Mouse (Mus musculus): ENCODE data around the gene Gm5483. TPM values are rescaled to one million over a fixed set of nuclear protein-coding genes. Genes with fewer than 3 reads are reported as not detected.
"Not testable (repeated sequence)": the region's sequence is repeated elsewhere in the genome, so short reads cannot be mapped to it uniquely, and the experiment has no call there.

The Gm5483 gene
- polyA plus RNA-seq, 2 experiments, result 1.7 to 5.1 TPM

GRCm38 (mm10) chr16:36199226-36199625 lies 15.2 kb downstream of the Gm5483 start:
- Histone ChIP-seq H3K4me3 (replicated peaks; ENCODE audit: low read length) (no peak overlapping the region), H3K9ac (ENCODE audit: low read depth, low read length, severe bottlenecking) (no peak overlapping the region), H3K4me2 (replicated peaks; ENCODE audit: low read depth, low read length, severe bottlenecking) (no peak overlapping the region), H3K9me3 (ENCODE audit: control insufficient read depth, low read length) (no peaks in the 10 kb centered on the region), H3K27ac (replicated peaks; ENCODE audit: low read depth, low read length) (no peak overlapping the region), H3K4me1 (ENCODE audit: control insufficient read depth, insufficient read depth, low read length) (no peaks in the 10 kb centered on the region), H3K27me3 (ENCODE audit: control insufficient read depth, insufficient read depth, low read length) (no peaks in the 10 kb centered on the region), H3K36me3 (ENCODE audit: control insufficient read depth, insufficient read depth, low read length) (no peaks in the 10 kb centered on the region)
- ATAC-seq (ENCODE audit: low FRiP score, low read depth), result no peak
- DNase-seq (ENCODE audit: low spot score), result no peak
- whole genome bisulfite sequencing, result 59% methylated on average over 19 of the region's 19 CpGs
- no peak for TF ChIP-seq POLR2A (IDR thresholded peaks at IDR 0.05; ENCODE audit: borderline replicate concordance, extremely low read depth, insufficient read depth, insufficient read length)

GRCm38 (mm10) chr16:36203846-36204245 lies 19.8 kb downstream of the Gm5483 start:
- no peak for ATAC-seq (ENCODE audit: low FRiP score, low read depth)
- H3K36me3 ChIP-seq (ENCODE audit: control insufficient read depth, insufficient read depth, low read length), result no peaks in the 10 kb centered on the region
- H3K4me3 ChIP-seq (replicated peaks; ENCODE audit: low read length), result no peak overlapping the region
- H3K9me3 ChIP-seq (ENCODE audit: control insufficient read depth, low read length), result no peaks in the 10 kb centered on the region
- DNase-seq (ENCODE audit: low spot score), result no peak
- 71% methylated on average over 5 of the region's 5 CpGs for WGBS
- H3K27me3 ChIP-seq (ENCODE audit: control insufficient read depth, insufficient read depth, low read length), result no peaks in the 10 kb centered on the region
- no peak overlapping the region for H3K9ac ChIP-seq (ENCODE audit: low read depth, low read length, severe bottlenecking)
- H3K4me1 ChIP-seq (ENCODE audit: control insufficient read depth, insufficient read depth, low read length), result no peaks in the 10 kb centered on the region
- no peak overlapping the region for H3K4me2 ChIP-seq (replicated peaks; ENCODE audit: low read depth, low read length, severe bottlenecking)
- no peak for TF ChIP-seq POLR2A (IDR thresholded peaks at IDR 0.05; ENCODE audit: borderline replicate concordance, extremely low read depth, insufficient read depth, insufficient read length)
- no peak overlapping the region for H3K27ac ChIP-seq (replicated peaks; ENCODE audit: low read depth, low read length)

GRCm38 (mm10) chr16:36205684-36206083 lies 21.7 kb downstream of the Gm5483 start:
- not testable (repeated sequence) for H3K4me2 ChIP-seq (replicated peaks; ENCODE audit: low read depth, low read length, severe bottlenecking); DNase-seq (ENCODE audit: low spot score); ATAC-seq (ENCODE audit: low FRiP score, low read depth); H3K4me1 ChIP-seq (ENCODE audit: control insufficient read depth, insufficient read depth, low read length); H3K36me3 ChIP-seq (ENCODE audit: control insufficient read depth, insufficient read depth, low read length); H3K9me3 ChIP-seq (ENCODE audit: control insufficient read depth, low read length); H3K4me3 ChIP-seq (replicated peaks; ENCODE audit: low read length); H3K27me3 ChIP-seq (ENCODE audit: control insufficient read depth, insufficient read depth, low read length); H3K9ac ChIP-seq (ENCODE audit: low read depth, low read length, severe bottlenecking); H3K27ac ChIP-seq (replicated peaks; ENCODE audit: low read depth, low read length)
- WGBS, result 44% methylated on average over 2 of the region's 2 CpGs

GRCm38 (mm10) chr16:36209967-36210453 lies 26.0 kb downstream of the Gm5483 start, which contains the start of gene Gm5416:
Gene Gm5416, plus strand, starts transcription at chr16:36210403.
- Histone ChIP-seq H3K27me3 (ENCODE audit: control insufficient read depth, insufficient read depth, low read length) (no peaks in the 10 kb centered on the region), H3K4me3 (replicated peaks; ENCODE audit: low read length) (no peak within 1 kb of the TSS), H3K9me3 (ENCODE audit: control insufficient read depth, low read length) (no peaks in the 10 kb centered on the region), H3K36me3 (ENCODE audit: control insufficient read depth, insufficient read depth, low read length) (no peaks in the 10 kb centered on the region), H3K27ac (replicated peaks; ENCODE audit: low read depth, low read length) (no peak within 1 kb of the TSS), H3K9ac (ENCODE audit: low read depth, low read length, severe bottlenecking) (no peak within 1 kb of the TSS), H3K4me2 (replicated peaks; ENCODE audit: low read depth, low read length, severe bottlenecking) (no peak within 1 kb of the TSS), H3K4me1 (ENCODE audit: control insufficient read depth, insufficient read depth, low read length) (no peaks in the 10 kb centered on the region)
- no peak for ATAC-seq (ENCODE audit: low FRiP score, low read depth)
- 71% methylated on average over 2 of the region's 2 CpGs for WGBS
- no peak for TF ChIP-seq POLR2A (IDR thresholded peaks at IDR 0.05; ENCODE audit: borderline replicate concordance, extremely low read depth, insufficient read depth, insufficient read length)
- DNase-seq (ENCODE audit: low spot score), result no peak

GRCm38 (mm10) chr16:36221168-36221567 lies 37.2 kb downstream of the Gm5483 start, which contains the start of gene 2010005H15Rik:
Gene 2010005H15Rik, plus strand, starts transcription at chr16:36221468.
- WGBS, result 86% methylated on average over 7 of the region's 7 CpGs
- not testable (repeated sequence) for H3K4me3 ChIP-seq (replicated peaks; ENCODE audit: low read length)

More at GRCm38 (mm10) chr16:36221168-36221567, 37.2 kb downstream of the Gm5483 start, which contains the start of gene 2010005H15Rik:
- H3K4me2 ChIP-seq (replicated peaks; ENCODE audit: low read depth, low read length, severe bottlenecking); H3K9me3 ChIP-seq (ENCODE audit: control insufficient read depth, low read length); ATAC-seq (ENCODE audit: low FRiP score, low read depth); H3K27me3 ChIP-seq (ENCODE audit: control insufficient read depth, insufficient read depth, low read length); H3K9ac ChIP-seq (ENCODE audit: low read depth, low read length, severe bottlenecking); H3K36me3 ChIP-seq (ENCODE audit: control insufficient read depth, insufficient read depth, low read length); H3K4me1 ChIP-seq (ENCODE audit: control insufficient read depth, insufficient read depth, low read length); H3K27ac ChIP-seq (replicated peaks; ENCODE audit: low read depth, low read length); DNase-seq (ENCODE audit: low spot score): not testable (repeated sequence)

Other genes starting within 250 kb of the Gm5483 start
- 3.5 and 4.1 TPM in 2 replicates for gene Parp9, start 245.7 kb upstream of the Gm5483 start, polyA plus RNA-seq (2012; rRNA removed)
- 4.3 and 5.3 TPM in 2 replicates for gene Parp9, start 245.7 kb upstream of the Gm5483 start, polyA plus RNA-seq (2014; fragmentation: Nextera tagmentation; extraction: Ambion mirVana)
- gene Dtx3l, start 245.1 kb upstream of the Gm5483 start, polyA plus RNA-seq (2012; rRNA removed), result 1.8 and 2.0 TPM in 2 replicates
- 3.2 and 3.5 TPM in 2 replicates for gene Dtx3l, start 245.1 kb upstream of the Gm5483 start, polyA plus RNA-seq (2014; fragmentation: Nextera tagmentation; extraction: Ambion mirVana)
- gene Kpna1, start 205.5 kb upstream of the Gm5483 start, polyA plus RNA-seq (2012; rRNA removed), result 14.7 and 15.4 TPM in 2 replicates
- 38.7 and 39.5 TPM in 2 replicates for gene Kpna1, start 205.5 kb upstream of the Gm5483 start, polyA plus RNA-seq (2014; fragmentation: Nextera tagmentation; extraction: Ambion mirVana)
- gene Wdr5b, start 143.0 kb upstream of the Gm5483 start, polyA plus RNA-seq (2012; rRNA removed), result 5.2 and 6.1 TPM in 2 replicates
- 11.9 and 13.7 TPM in 2 replicates for gene Wdr5b, start 143.0 kb upstream of the Gm5483 start, polyA plus RNA-seq (2014; fragmentation: Nextera tagmentation; extraction: Ambion mirVana)
- 128 and 270 TPM in 2 replicates for gene Fam162a, start 112.6 kb upstream of the Gm5483 start, polyA plus RNA-seq (2012; rRNA removed)
- 474 and 497 TPM in 2 replicates for gene Fam162a, start 112.6 kb upstream of the Gm5483 start, polyA plus RNA-seq (2014; fragmentation: Nextera tagmentation; extraction: Ambion mirVana)
- 47.3 and 56.2 TPM in 2 replicates for gene Ccdc58, start 112.5 kb upstream of the Gm5483 start, polyA plus RNA-seq (2012; rRNA removed)
- 70.1 and 70.2 TPM in 2 replicates for gene Ccdc58, start 112.5 kb upstream of the Gm5483 start, polyA plus RNA-seq (2014; fragmentation: Nextera tagmentation; extraction: Ambion mirVana)
- 0.36 and 0.83 TPM in 2 replicates for gene Csta1, start 53.0 kb upstream of the Gm5483 start, polyA plus RNA-seq (2012; rRNA removed)
- 2.1 and 2.7 TPM in 2 replicates for gene Csta1, start 53.0 kb upstream of the Gm5483 start, polyA plus RNA-seq (2014; fragmentation: Nextera tagmentation; extraction: Ambion mirVana)
- 1.2 and 1.8 TPM in 2 replicates for gene Stfa2l1, start 27.4 kb upstream of the Gm5483 start, polyA plus RNA-seq (2012; rRNA removed)
- 0.76 and 1.9 TPM in 2 replicates for gene Stfa2l1, start 27.4 kb upstream of the Gm5483 start, polyA plus RNA-seq (2014; fragmentation: Nextera tagmentation; extraction: Ambion mirVana)
- gene Gm5416, start 26.2 kb downstream of the Gm5483 start, polyA plus RNA-seq (2012; rRNA removed), result not detected in 2 replicates
- gene Gm5416, start 26.2 kb downstream of the Gm5483 start, polyA plus RNA-seq (2014; fragmentation: Nextera tagmentation; extraction: Ambion mirVana), result not detected in 2 replicates
- 0.22 and 0.44 TPM in 2 replicates for gene 2010005H15Rik, start 37.3 kb downstream of the Gm5483 start, polyA plus RNA-seq (2012; rRNA removed)
- gene 2010005H15Rik, start 37.3 kb downstream of the Gm5483 start, polyA plus RNA-seq (2014; fragmentation: Nextera tagmentation; extraction: Ambion mirVana), result not detected in 2 replicates
- 3.5 and 6.5 TPM in 2 replicates for gene Stfa1, start 92.7 kb downstream of the Gm5483 start, polyA plus RNA-seq (2012; rRNA removed)
- gene Stfa1, start 92.7 kb downstream of the Gm5483 start, polyA plus RNA-seq (2014; fragmentation: Nextera tagmentation; extraction: Ambion mirVana), result 5.8 and 13.8 TPM in 2 replicates
- not detected in 2 replicates for gene BC117090, start 150.1 kb downstream of the Gm5483 start, polyA plus RNA-seq (2012; rRNA removed)
- 0.77 TPM in 1 of 2 replicates, not detected in the other for gene BC117090, start 150.1 kb downstream of the Gm5483 start, polyA plus RNA-seq (2014; fragmentation: Nextera tagmentation; extraction: Ambion mirVana)
- 8.4 and 14.3 TPM in 2 replicates for gene BC100530, start 183.5 kb downstream of the Gm5483 start, polyA plus RNA-seq (2012; rRNA removed)
- gene BC100530, start 183.5 kb downstream of the Gm5483 start, polyA plus RNA-seq (2014; fragmentation: Nextera tagmentation; extraction: Ambion mirVana), result 25.2 and 42.7 TPM in 2 replicates
- gene Stfa2, start 224.2 kb downstream of the Gm5483 start, polyA plus RNA-seq (2012; rRNA removed), result 0.22 and 0.47 TPM in 2 replicates
- gene Stfa2, start 224.2 kb downstream of the Gm5483 start, polyA plus RNA-seq (2014; fragmentation: Nextera tagmentation; extraction: Ambion mirVana), result 0.76 TPM in 1 of 2 replicates, not detected in the other